Mouse (Mus musculus): ENCODE results near the gene Serpinb2. TPM values are rescaled to one million over a fixed set of nuclear protein-coding genes. Genes with fewer than 3 reads are reported as not detected.

Gene Serpinb2
- 2.0 TPM for polyA plus RNA-seq (2014; fragmentation: Illumina TruSeq; extraction: RNeasy Lipid Tissue Mini Kit (QIAGEN cat#74804); ENCODE audit: insufficient read depth, low read depth, low replicate concordance)

DNA sequence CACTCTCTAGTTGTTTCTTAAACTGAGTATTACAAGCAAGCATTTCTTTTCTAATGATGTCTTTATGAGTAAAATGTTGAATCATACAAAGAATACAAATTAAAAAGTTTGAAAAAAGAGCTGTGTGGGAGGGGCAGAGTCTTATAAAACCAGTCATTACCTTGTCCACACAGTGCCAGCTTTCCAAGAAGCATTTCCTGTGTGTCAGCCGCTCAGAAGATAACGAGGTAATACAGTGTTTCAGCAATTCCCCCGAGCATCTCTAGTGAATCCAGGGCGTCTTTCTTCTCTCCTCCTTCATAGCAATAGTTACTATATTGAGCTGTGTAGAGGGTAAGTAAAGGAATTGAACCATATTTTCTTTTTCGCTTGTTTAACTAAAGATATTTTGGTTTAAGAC lies at the start of gene Serpinb2:
Serpinb2 (plus strand) TSS at position 172 of the 400 bp plus-strand sequence.

Other genes with a start within 250 kb of the Serpinb2 start
- gene Serpinb3b, start 233.1 kb upstream of the Serpinb2 start, polyA plus RNA-seq (2014; fragmentation: Illumina TruSeq; extraction: RNeasy Lipid Tissue Mini Kit (QIAGEN cat#74804); ENCODE audit: insufficient read depth, low read depth, low replicate concordance) = not detected
- gene Serpinb3c, start 233.1 kb upstream of the Serpinb2 start, polyA plus RNA-seq (2014; fragmentation: Illumina TruSeq; extraction: RNeasy Lipid Tissue Mini Kit (QIAGEN cat#74804); ENCODE audit: insufficient read depth, low read depth, low replicate concordance) = not detected
- gene Serpinb11, start 150.2 kb upstream of the Serpinb2 start, polyA plus RNA-seq (2014; fragmentation: Illumina TruSeq; extraction: RNeasy Lipid Tissue Mini Kit (QIAGEN cat#74804); ENCODE audit: insufficient read depth, low read depth, low replicate concordance) = not detected
- 0.15 TPM for gene Serpinb7, start 111.8 kb upstream of the Serpinb2 start, polyA plus RNA-seq (2014; fragmentation: Illumina TruSeq; extraction: RNeasy Lipid Tissue Mini Kit (QIAGEN cat#74804); ENCODE audit: insufficient read depth, low read depth, low replicate concordance)
- 6.6 TPM for gene Serpinb8, start 78.6 kb downstream of the Serpinb2 start, polyA plus RNA-seq (2014; fragmentation: Illumina TruSeq; extraction: RNeasy Lipid Tissue Mini Kit (QIAGEN cat#74804); ENCODE audit: insufficient read depth, low read depth, low replicate concordance)